Mouse (Mus musculus) ES-Bruce4 (cell line): ENCODE data around the gene Mrpl22. TPM values are rescaled to one million over a fixed set of nuclear protein-coding genes. Genes with fewer than 3 reads are reported as not detected.
"Not testable (repeated sequence)": the region's sequence is repeated elsewhere in the genome, so short reads cannot be mapped to it uniquely, and the experiment has no call there.

Experiments used
- H3K27ac ChIP-seq: 2 replicates; pipeline ENCODE4 v1.5.1; 2012; ENCODE audit warnings: low read length, inconsistent platforms; ENCODE audit not compliant: insufficient read depth
- H3K27me3 ChIP-seq: 2 replicates; pipeline ENCODE4 v1.6.1; 2012; ENCODE audit warnings: mild to moderate bottlenecking, low read length, inconsistent platforms; ENCODE audit not compliant: control insufficient read depth, poor library complexity, insufficient read depth, severe bottlenecking
- H3K36me3 ChIP-seq: 2 replicates; pipeline ENCODE4 v1.6.1; 2012; ENCODE audit warnings: inconsistent platforms, mild to moderate bottlenecking, low read length, moderate library complexity; ENCODE audit not compliant: control insufficient read depth, poor library complexity, insufficient read depth, severe bottlenecking
- H3K4me1 ChIP-seq: one replicate; pipeline ENCODE4 v1.8.1; 2011; ENCODE audit warnings: low read length; ENCODE audit not compliant: control insufficient read depth, insufficient read depth
- H3K4me3 ChIP-seq: 2 replicates; pipeline ENCODE4 v1.5.1; 2011; ENCODE audit warnings: low read depth, mild to moderate bottlenecking, low read length
- H3K9ac ChIP-seq: 2 replicates; pipeline ENCODE4 v1.6.1; 2012; ENCODE audit warnings: low read depth, mild to moderate bottlenecking, inconsistent platforms; ENCODE audit not compliant: poor library complexity, severe bottlenecking
- H3K9me3 ChIP-seq: replicated peaks from 2 replicates; pipeline ENCODE4 v1.6.1; 2012; ENCODE audit warnings: mild to moderate bottlenecking, low read length, inconsistent platforms; ENCODE audit not compliant: control insufficient read depth, poor library complexity, insufficient read depth, severe bottlenecking
- EP300 ChIP-seq: IDR thresholded peaks from 2 replicates; pipeline ENCODE4 v1.6.1; 2011; ENCODE audit warnings: low read depth, low read length; ENCODE audit not compliant: insufficient read depth
- POLR2A ChIP-seq: IDR thresholded peaks from one replicate; pipeline ENCODE4 v1.8.1; 2011; ENCODE audit warnings: low read length; ENCODE audit not compliant: insufficient read depth
- polyA plus RNA-seq: library from polyadenylated mRNA; stranded (reverse); fragments of >200 nt; gene quantifications from 2 replicates; pipeline ENCODE4 v1.2.4, GENCODE M21; 2011; ENCODE audit warnings: low read depth; ENCODE audit not compliant: missing spikeins, insufficient read depth, insufficient read length

Gene Mrpl22
- polyA plus RNA-seq, 1 experiment: 61.9 TPM

- Histone ChIP-seq H3K4me3 (no peak overlapping the region), H3K27ac (no peak overlapping the region), H3K9me3 (no peaks in the 10 kb centered on the region), H3K27me3 (no peaks in the 10 kb centered on the region), H3K4me1 (no peaks in the 10 kb centered on the region), H3K9ac (no peak overlapping the region), H3K36me3 (no peaks in the 10 kb centered on the region)
- TF ChIP-seq EP300: no peak
- no peak for TF ChIP-seq POLR2A
These were observed 55.0 kb downstream of the Mrpl22 start for GRCm38 (mm10) chr11:58226425-58226824.

- H3K4me3 ChIP-seq, H3K27me3 ChIP-seq, H3K9me3 ChIP-seq, H3K27ac ChIP-seq, H3K4me1 ChIP-seq, H3K36me3 ChIP-seq, H3K9ac ChIP-seq: not testable (repeated sequence)
These were observed 56.6 kb downstream of the Mrpl22 start for GRCm38 (mm10) chr11:58228021-58228420.

Other genes with a start within 250 kb of the Mrpl22 start
- gene Larp1, start 162.6 kb upstream of the Mrpl22 start, polyA plus RNA-seq: 164 and 167 TPM in 2 replicates
- not detected in 2 replicates for gene Gm12248, start 78.5 kb upstream of the Mrpl22 start, polyA plus RNA-seq
- 98.9 and 102 TPM in 2 replicates for gene Cnot8, start 67.5 kb upstream of the Mrpl22 start, polyA plus RNA-seq
- 45.5 and 50.4 TPM in 2 replicates for gene Gemin5, start 3.1 kb upstream of the Mrpl22 start, polyA plus RNA-seq
- 9.9 and 10.1 TPM in 2 replicates for gene Igtp, start 27.9 kb downstream of the Mrpl22 start, polyA plus RNA-seq
- gene Irgm2, start 28.0 kb downstream of the Mrpl22 start, polyA plus RNA-seq: 5.4 and 5.6 TPM in 2 replicates
- gene 4930438A08Rik, start 103.1 kb downstream of the Mrpl22 start, polyA plus RNA-seq: not detected in 2 replicates
- gene Zfp692, start 135.4 kb downstream of the Mrpl22 start, polyA plus RNA-seq: 19.3 and 21.1 TPM in 2 replicates
- 8.3 and 9.0 TPM in 2 replicates for gene Zfp672, start 158.7 kb downstream of the Mrpl22 start, polyA plus RNA-seq
- 33.6 and 41.4 TPM in 2 replicates for gene Sh3bp5l, start 159.1 kb downstream of the Mrpl22 start, polyA plus RNA-seq
- not detected in 2 replicates for gene Lypd8, start 207.4 kb downstream of the Mrpl22 start, polyA plus RNA-seq
- gene 1810065E05Rik, start 249.4 kb downstream of the Mrpl22 start, polyA plus RNA-seq: not detected in 2 replicates